Mouse (Mus musculus) gastrocnemius, adult 18-20 months (tissue): ENCODE results near the gene Gm10306. TPM values are rescaled to one million over a fixed set of nuclear protein-coding genes. Genes with fewer than 3 reads are reported as not detected.

Experiments
- DNase-seq: peaks from one replicate; pipeline ENCODE4 v3.0.0; 2021; ENCODE audit warnings: low spot score
- long read RNA-seq, 2 experiments: library from polyadenylated mRNA; stranded (forward); transcript quantifications; one replicate each; pipeline ENCODE4 v2.0.0; 2021
- total RNA-seq, 2 experiments: library from RNA; stranded (reverse); gene quantifications; 2 replicates each; pipeline ENCODE4 v1.2.3; 2021

Gene Gm10306
- not detected for total RNA-seq
- long read RNA-seq, experiment 1, result 0 reads
- long read RNA-seq, experiment 2, result 0 reads

- DNase-seq, result peak; percentile 92
Observed at GRCm38 (mm10) chr4:94556265-94557054, at the start of gene Gm10306, which contains the start of gene Caap1. TSS of gene Gm10306 (plus strand) at chr4:94556546. TSS of gene Caap1 (minus strand) at chr4:94556796.

- no peak for DNase-seq
Observed at GRCm38 (mm10) chr4:94515366-94515765, 41.0 kb upstream of the Gm10306 start.

GRCm38 (mm10) chr4:94517631-94518030 is 38.7 kb upstream of the Gm10306 start:
- DNase-seq, result peak; percentile 36

- DNase-seq, result no peak
Observed at GRCm38 (mm10) chr4:94523321-94523720, 33.0 kb upstream of the Gm10306 start.

GRCm38 (mm10) chr4:94529448-94529847 is 26.9 kb upstream of the Gm10306 start:
- DNase-seq, result no peak

GRCm38 (mm10) chr4:94533205-94533604 is 23.1 kb upstream of the Gm10306 start:
- DNase-seq, result no peak

GRCm38 (mm10) chr4:94543041-94543440 is 13.3 kb upstream of the Gm10306 start:
- DNase-seq, result no peak

- no peak for DNase-seq
Observed at GRCm38 (mm10) chr4:94544321-94544720, 12.0 kb upstream of the Gm10306 start.

- DNase-seq, result no peak
Observed at GRCm38 (mm10) chr4:94554955-94555494, 1.3 kb upstream of the Gm10306 start.

GRCm38 (mm10) chr4:94557145-94557544 is 799 bp downstream of the Gm10306 start:
- no peak for DNase-seq

GRCm38 (mm10) chr4:94559266-94559665 is 2.9 kb downstream of the Gm10306 start:
- DNase-seq, result no peak

- no peak for DNase-seq
Observed at GRCm38 (mm10) chr4:94560316-94560715, 4.0 kb downstream of the Gm10306 start.

GRCm38 (mm10) chr4:94561954-94562648 is 5.8 kb downstream of the Gm10306 start:
- no peak for DNase-seq

GRCm38 (mm10) chr4:94564297-94564696 is 8.0 kb downstream of the Gm10306 start:
- DNase-seq, result no peak

- DNase-seq, result no peak
Observed at GRCm38 (mm10) chr4:94572677-94573076, 16.3 kb downstream of the Gm10306 start.

GRCm38 (mm10) chr4:94591765-94592381 is 35.5 kb downstream of the Gm10306 start:
- no peak for DNase-seq

GRCm38 (mm10) chr4:94592709-94593108 is 36.4 kb downstream of the Gm10306 start:
- no peak for DNase-seq

- no peak for DNase-seq
Observed at GRCm38 (mm10) chr4:94601395-94601794, 45.0 kb downstream of the Gm10306 start.

- no peak for DNase-seq
Observed at GRCm38 (mm10) chr4:94602496-94603030, 46.2 kb downstream of the Gm10306 start.

GRCm38 (mm10) chr4:94603031-94603629 is 46.8 kb downstream of the Gm10306 start, which contains the start of gene Plaa:
TSS of gene Plaa (minus strand) at chr4:94603244.
- DNase-seq, result peak; percentile 88

- no peak for DNase-seq
Observed at GRCm38 (mm10) chr4:94604452-94605019, 48.2 kb downstream of the Gm10306 start.
